Mouse (Mus musculus) forebrain, postnatal 0 days (tissue): ENCODE measurements around the gene Olfr1265. TPM values are rescaled to one million over a fixed set of nuclear protein-coding genes. Genes with fewer than 3 reads are reported as not detected.

ENCODE experiments used
- ATAC-seq: fragments of 200-750 bp; cut with Nextera tagmentation; 2 replicates; pipeline ENCODE4 v1.8.0; 2017; ENCODE audit warnings: mild to moderate bottlenecking, moderate library complexity
- DNase-seq: peaks from one replicate; pipeline ENCODE4 v3.0.0-alpha.2; 2015
- H3K27ac ChIP-seq: fragments of 300-500 bp; sonication (generic); 2 replicates; pipeline ENCODE4 v1.5.1; 2014; ENCODE audit warnings: low read depth, mild to moderate bottlenecking, antibody characterized with exemption, low read length, moderate library complexity, mixed read lengths
- H3K27me3 ChIP-seq: fragments of 300-500 bp; sonication (generic); 2 replicates; pipeline ENCODE4 v1.6.1; 2014; ENCODE audit warnings: mild to moderate bottlenecking, low read length, mixed read lengths; ENCODE audit not compliant: insufficient read depth
- H3K36me3 ChIP-seq: fragments of 300-500 bp; sonication (generic); 2 replicates; pipeline ENCODE4 v1.6.1; 2014; ENCODE audit warnings: mild to moderate bottlenecking, moderate library complexity; ENCODE audit not compliant: insufficient read depth
- H3K4me1 ChIP-seq: fragments of 300-500 bp; sonication (generic); 2 replicates; pipeline ENCODE4 v1.6.1; 2014; ENCODE audit warnings: antibody characterized with exemption; ENCODE audit not compliant: insufficient read depth
- H3K4me2 ChIP-seq: fragments of 300-500 bp; sonication (generic); 2 replicates; pipeline ENCODE4 v1.6.1; 2014; ENCODE audit warnings: low read depth, mild to moderate bottlenecking, moderate library complexity
- H3K4me3 ChIP-seq: fragments of 300-500 bp; sonication (generic); 2 replicates; pipeline ENCODE4 v1.5.1; 2014; ENCODE audit warnings: low read depth, low read length, mixed read lengths
- H3K9ac ChIP-seq: fragments of 300-500 bp; sonication (generic); 2 replicates; pipeline ENCODE4 v1.6.1; 2014; ENCODE audit warnings: mild to moderate bottlenecking
- H3K9me3 ChIP-seq: fragments of 300-500 bp; sonication (generic); 2 replicates; pipeline ENCODE4 v1.6.1; 2016; ENCODE audit warnings: low read length
- CTCF ChIP-seq: sonication (generic); IDR thresholded peaks from 2 replicates; pipeline ENCODE4 v1.5.1; 2016; ENCODE audit warnings: antibody characterized with exemption, control low read depth, low read depth
- WGBS: fragments of 180-500 bp; shearing (Covaris S2); extraction: QIAGEN DNeasy Blood & Tissue Kit; methylation state at CpG from one replicate; pipeline ENCODE4 v1.1.7; 2014; 5-methylcytosine and 5-hydroxymethylcytosine counted together
- polyA plus RNA-seq: library from polyadenylated mRNA; unstranded; fragments of >200 nt; fragmentation: Nextera tagmentation; extraction: Ambion mirVana; gene quantifications from 2 replicates; pipeline ENCODE4 v1.2.1, GENCODE M21; 2015
- total RNA-seq: library from RNA; depleted of rRNA; stranded (reverse); fragments of >200 nt; gene quantifications from 2 replicates; pipeline ENCODE4 v1.2.3, GENCODE M21; 2014; rRNA removed

Gene Olfr1265
- total RNA-seq: not detected in 2 replicates
- polyA plus RNA-seq: not detected in 2 replicates

- TF ChIP-seq CTCF: no peak
- no peaks in the 10 kb centered on the region for H3K36me3 ChIP-seq
- no peaks in the 10 kb centered on the region for H3K9me3 ChIP-seq
- no peak within 1 kb of the TSS for H3K4me3 ChIP-seq
- no peak within 1 kb of the TSS for H3K27ac ChIP-seq
- no peak for DNase-seq
- no peaks in the 10 kb centered on the region for H3K27me3 ChIP-seq
- ATAC-seq: no peak
- H3K9ac ChIP-seq: no peak within 1 kb of the TSS
- no peaks in the 10 kb centered on the region for H3K4me1 ChIP-seq
- H3K4me2 ChIP-seq: no peak within 1 kb of the TSS
These were observed at the start of gene Olfr1265 for GRCm38 (mm10) chr2:90035037-90035436. TSS of gene Olfr1265 (plus strand) at chr2:90035337.

DNA sequence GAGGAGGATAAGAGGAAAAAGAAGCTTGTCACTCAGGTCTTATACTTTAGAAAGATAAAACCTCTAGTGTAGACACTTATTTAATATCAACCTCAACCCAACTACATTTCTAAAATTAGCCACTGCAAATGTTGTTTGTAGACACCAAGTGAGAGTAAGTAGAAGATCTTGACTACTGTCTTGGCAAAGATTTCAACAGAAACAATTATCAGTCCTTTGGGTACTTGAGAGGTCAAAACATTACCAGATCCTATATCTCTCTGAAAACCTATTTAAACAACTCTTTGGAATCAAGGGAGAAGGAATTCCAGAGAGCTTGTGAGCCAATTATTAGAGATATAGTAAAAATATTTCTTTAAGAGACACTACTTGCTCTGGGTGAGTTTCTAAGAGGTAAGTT lies 44.2 kb upstream of the Olfr1265 start, which contains the start of gene Olfr1261:
Gene Olfr1261, plus strand, starts transcription at position 301 of the 400 bp plus-strand sequence.
- DNase-seq: no peak
- H3K4me1 ChIP-seq: no peaks in the 10 kb centered on the region
- no peak within 1 kb of the TSS for H3K4me2 ChIP-seq
- no peak within 1 kb of the TSS for H3K27ac ChIP-seq
- no peaks in the 10 kb centered on the region for H3K36me3 ChIP-seq
- H3K9ac ChIP-seq: no peak within 1 kb of the TSS
- H3K27me3 ChIP-seq: no peaks in the 10 kb centered on the region
- no peak for ATAC-seq
- no peaks in the 10 kb centered on the region for H3K9me3 ChIP-seq
- H3K4me3 ChIP-seq: no peak within 1 kb of the TSS
- TF ChIP-seq CTCF: no peak

DNA sequence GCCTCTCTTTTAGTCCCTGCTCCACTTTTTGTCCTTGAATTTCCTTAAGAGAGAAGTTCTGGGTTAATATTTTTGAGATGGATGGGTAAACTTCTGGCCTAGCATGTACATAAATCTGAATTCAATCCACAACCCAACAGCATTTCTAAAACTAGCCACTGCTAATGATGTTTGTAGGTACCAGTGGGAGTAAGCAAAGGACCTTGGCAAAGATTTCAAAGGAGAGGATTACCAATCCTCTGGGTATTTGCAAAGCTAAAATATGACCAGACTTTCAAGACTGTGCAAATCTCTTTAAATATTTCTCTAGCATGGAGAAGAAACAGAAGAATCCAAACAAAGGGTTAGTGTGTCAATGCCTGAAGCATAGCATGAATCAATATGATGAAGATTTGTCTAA lies 35.3 kb upstream of the Olfr1265 start, which contains the start of gene Olfr1262:
Gene Olfr1262, plus strand, starts transcription at position 301 of the 400 bp plus-strand sequence.
- Histone ChIP-seq H3K9me3 (no peaks in the 10 kb centered on the region), H3K36me3 (no peaks in the 10 kb centered on the region), H3K4me2 (no peak within 1 kb of the TSS), H3K9ac (no peak within 1 kb of the TSS), H3K4me1 (no peaks in the 10 kb centered on the region), H3K27ac (no peak within 1 kb of the TSS), H3K4me3 (no peak within 1 kb of the TSS), H3K27me3 (no peaks in the 10 kb centered on the region)
- no peak for TF ChIP-seq CTCF
- no peak for ATAC-seq
- DNase-seq: no peak

DNA sequence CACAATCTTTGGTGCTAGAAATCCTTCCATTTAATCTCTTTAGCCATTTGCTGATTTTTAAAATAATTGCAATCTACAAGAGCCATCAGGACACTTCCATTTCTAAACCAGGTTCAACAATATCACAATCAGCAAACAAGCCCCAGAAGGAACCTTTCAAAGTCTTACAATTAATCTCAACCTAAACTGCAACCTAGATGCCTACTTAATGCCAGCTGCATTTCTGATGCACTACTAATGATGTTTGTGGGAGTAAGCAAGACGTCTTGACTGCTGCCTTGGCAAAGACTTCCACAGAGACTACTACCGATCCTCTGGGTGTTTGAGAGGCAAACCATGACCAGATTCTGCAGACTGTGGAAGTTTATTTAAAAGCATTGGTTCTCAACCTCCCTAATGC lies 23.3 kb upstream of the Olfr1265 start, which contains the start of gene Olfr1263:
Gene Olfr1263, plus strand, starts transcription at position 301 of the 400 bp plus-strand sequence.
- ATAC-seq (no peak), DNase-seq (no peak)
- no peak within 1 kb of the TSS for H3K9ac ChIP-seq
- TF ChIP-seq CTCF: no peak
- no peak within 1 kb of the TSS for H3K4me2 ChIP-seq
- 75% methylated on average over 2 of the region's 2 CpGs for WGBS
- H3K4me1 ChIP-seq: no peaks in the 10 kb centered on the region
- H3K27ac ChIP-seq: no peak within 1 kb of the TSS
- no peak within 1 kb of the TSS for H3K4me3 ChIP-seq
- H3K27me3 ChIP-seq: no peaks in the 10 kb centered on the region
- H3K36me3 ChIP-seq: no peaks in the 10 kb centered on the region
- no peaks in the 10 kb centered on the region for H3K9me3 ChIP-seq

GRCm38 (mm10) chr2:90025477-90025876 lies 9.7 kb upstream of the Olfr1265 start, which contains the start of gene Olfr1264:
TSS of gene Olfr1264 (minus strand) at chr2:90025577.
- H3K9ac ChIP-seq: no peak within 1 kb of the TSS
- 67% methylated on average over 2 of the region's 2 CpGs for WGBS
- H3K4me1 ChIP-seq: no peaks in the 10 kb centered on the region
- DNase-seq (no peak), ATAC-seq (no peak)
- no peaks in the 10 kb centered on the region for H3K36me3 ChIP-seq
- H3K27ac ChIP-seq: no peak within 1 kb of the TSS
- no peak within 1 kb of the TSS for H3K4me2 ChIP-seq
- H3K27me3 ChIP-seq: no peaks in the 10 kb centered on the region
- H3K9me3 ChIP-seq: no peaks in the 10 kb centered on the region
- no peak within 1 kb of the TSS for H3K4me3 ChIP-seq
- no peak for TF ChIP-seq CTCF

DNA sequence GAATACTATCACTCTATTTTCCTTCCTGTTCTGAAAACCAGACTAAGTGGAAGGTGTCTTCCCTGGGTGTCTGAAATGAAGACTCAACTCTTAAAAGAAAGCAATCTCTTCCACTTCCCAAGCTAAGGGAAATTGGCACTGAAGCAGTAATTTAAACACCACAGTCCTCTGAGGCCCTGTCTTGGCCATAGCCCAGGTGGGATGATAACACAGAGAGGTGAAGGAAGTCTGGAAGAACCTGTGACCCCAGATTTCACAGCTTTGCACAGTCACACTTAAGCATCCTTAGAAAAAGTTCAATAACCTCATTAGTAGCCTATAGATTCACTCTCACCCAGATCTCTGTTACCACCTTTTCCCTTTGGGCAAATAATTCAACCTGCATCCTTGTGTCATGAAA lies 28.4 kb downstream of the Olfr1265 start, which contains the start of gene Olfr140:
Gene Olfr140, minus strand, starts transcription at position 101 of the 400 bp plus-strand sequence.
- Histone ChIP-seq H3K27ac (no peak within 1 kb of the TSS), H3K36me3 (no peaks in the 10 kb centered on the region), H3K4me3 (no peak within 1 kb of the TSS), H3K27me3 (no peaks in the 10 kb centered on the region), H3K9me3 (no peaks in the 10 kb centered on the region; the same call in 1 of the 2 replicates), H3K4me1 (no peaks in the 10 kb centered on the region), H3K9ac (no peak within 1 kb of the TSS), H3K4me2 (no peak within 1 kb of the TSS)
- TF ChIP-seq CTCF: no peak
- ATAC-seq (no peak), DNase-seq (no peak)

GRCm38 (mm10) chr2:90070065-90070464 lies 34.9 kb downstream of the Olfr1265 start:
- Histone ChIP-seq H3K4me2 (no peak overlapping the region), H3K9ac (no peak overlapping the region)

More at GRCm38 (mm10) chr2:90070065-90070464, 34.9 kb downstream of the Olfr1265 start:
- DNase-seq (no peak), ATAC-seq (no peak)
- Histone ChIP-seq H3K27ac (no peak overlapping the region), H3K4me3 (no peak overlapping the region), H3K27me3 (no peaks in the 10 kb centered on the region), H3K4me1 (no peaks in the 10 kb centered on the region), H3K36me3 (no peaks in the 10 kb centered on the region), H3K9me3 (no peaks in the 10 kb centered on the region; the same call in 1 of the 2 replicates)
- 68% methylated on average over 2 of the region's 2 CpGs for WGBS
- TF ChIP-seq CTCF: no peak

Other genes starting within 250 kb of the Olfr1265 start
- not detected in 2 replicates for gene Olfr1254, start 241.7 kb upstream of the Olfr1265 start, total RNA-seq
- gene Olfr1254, start 241.7 kb upstream of the Olfr1265 start, polyA plus RNA-seq: not detected in 2 replicates
- gene Olfr1255, start 223.3 kb upstream of the Olfr1265 start, total RNA-seq: not detected in 2 replicates
- not detected in 2 replicates for gene Olfr1255, start 223.3 kb upstream of the Olfr1265 start, polyA plus RNA-seq
- not detected in 2 replicates for gene Olfr1256, start 193.8 kb upstream of the Olfr1265 start, total RNA-seq
- not detected in 2 replicates for gene Olfr1256, start 193.8 kb upstream of the Olfr1265 start, polyA plus RNA-seq
- not detected in 2 replicates for gene Olfr48, start 187.1 kb upstream of the Olfr1265 start, total RNA-seq
- not detected in 2 replicates for gene Olfr48, start 187.1 kb upstream of the Olfr1265 start, polyA plus RNA-seq
- not detected in 2 replicates for gene Olfr1257, start 156.9 kb upstream of the Olfr1265 start, total RNA-seq
- not detected in 2 replicates for gene Olfr1257, start 156.9 kb upstream of the Olfr1265 start, polyA plus RNA-seq
- not detected in 2 replicates for gene Olfr1258, start 108.0 kb upstream of the Olfr1265 start, total RNA-seq
- gene Olfr1258, start 108.0 kb upstream of the Olfr1265 start, polyA plus RNA-seq: not detected in 2 replicates
- gene Olfr1259, start 86.7 kb upstream of the Olfr1265 start, total RNA-seq: not detected in 2 replicates
- not detected in 2 replicates for gene Olfr1259, start 86.7 kb upstream of the Olfr1265 start, polyA plus RNA-seq
- not detected in 2 replicates for gene Olfr1260, start 61.0 kb upstream of the Olfr1265 start, total RNA-seq
- gene Olfr1260, start 61.0 kb upstream of the Olfr1265 start, polyA plus RNA-seq: not detected in 2 replicates
- gene Olfr1261, start 44.1 kb upstream of the Olfr1265 start, total RNA-seq: not detected in 2 replicates
- not detected in 2 replicates for gene Olfr1261, start 44.1 kb upstream of the Olfr1265 start, polyA plus RNA-seq
- not detected in 2 replicates for gene Olfr1262, start 35.2 kb upstream of the Olfr1265 start, total RNA-seq
- gene Olfr1262, start 35.2 kb upstream of the Olfr1265 start, polyA plus RNA-seq: not detected in 2 replicates
- not detected in 2 replicates for gene Olfr1263, start 23.2 kb upstream of the Olfr1265 start, total RNA-seq
- gene Olfr1263, start 23.2 kb upstream of the Olfr1265 start, polyA plus RNA-seq: not detected in 2 replicates
- not detected in 2 replicates for gene Olfr1264, start 9.8 kb upstream of the Olfr1265 start, total RNA-seq
- not detected in 2 replicates for gene Olfr1264, start 9.8 kb upstream of the Olfr1265 start, polyA plus RNA-seq
- not detected in 2 replicates for gene Olfr140, start 28.3 kb downstream of the Olfr1265 start, total RNA-seq
- gene Olfr140, start 28.3 kb downstream of the Olfr1265 start, polyA plus RNA-seq: not detected in 2 replicates
- gene Olfr1269, start 86.1 kb downstream of the Olfr1265 start, total RNA-seq: not detected in 2 replicates
- gene Olfr1269, start 86.1 kb downstream of the Olfr1265 start, polyA plus RNA-seq: not detected in 2 replicates
- not detected in 2 replicates for gene Olfr32, start 107.0 kb downstream of the Olfr1265 start, total RNA-seq
- not detected in 2 replicates for gene Olfr32, start 107.0 kb downstream of the Olfr1265 start, polyA plus RNA-seq
- gene Olfr1270, start 117.8 kb downstream of the Olfr1265 start, total RNA-seq: not detected in 2 replicates
- not detected in 2 replicates for gene Olfr1270, start 117.8 kb downstream of the Olfr1265 start, polyA plus RNA-seq
- gene Olfr1506, start 189.2 kb downstream of the Olfr1265 start, total RNA-seq: not detected in 2 replicates
- gene Olfr1506, start 189.2 kb downstream of the Olfr1265 start, polyA plus RNA-seq: not detected in 2 replicates
- not detected in 2 replicates for gene Olfr142, start 222.3 kb downstream of the Olfr1265 start, total RNA-seq
- gene Olfr142, start 222.3 kb downstream of the Olfr1265 start, polyA plus RNA-seq: not detected in 2 replicates
- not detected in 2 replicates for gene Olfr1271, start 235.7 kb downstream of the Olfr1265 start, total RNA-seq
- not detected in 2 replicates for gene Olfr1271, start 235.7 kb downstream of the Olfr1265 start, polyA plus RNA-seq